Mouse (Mus musculus) midbrain, postnatal 0 days (tissue): ENCODE data around the gene Nnmt. TPM values are rescaled to one million over a fixed set of nuclear protein-coding genes. Genes with fewer than 3 reads are reported as not detected.

Experiments
- ATAC-seq: fragments of 200-750 bp; cut with Nextera tagmentation; 2 replicates; pipeline ENCODE4 v1.8.0; 2017; ENCODE audit warnings: moderate number of reproducible peaks, mild to moderate bottlenecking, moderate TSS enrichment, moderate library complexity; ENCODE audit not compliant: low FRiP score
- DNase-seq: peaks from one replicate; pipeline ENCODE4 v3.0.0-alpha.2; 2015; ENCODE audit warnings: low spot score
- H3K27ac ChIP-seq: fragments of 300-500 bp; sonication (generic); 2 replicates; pipeline ENCODE4 v1.5.1; 2014; ENCODE audit warnings: low read depth, mild to moderate bottlenecking, low read length, mixed read lengths
- H3K27me3 ChIP-seq: fragments of 300-500 bp; sonication (generic); 2 replicates; pipeline ENCODE4 v1.6.1; 2014; ENCODE audit warnings: low read length, control low read depth, mixed read lengths; ENCODE audit not compliant: insufficient read depth
- H3K36me3 ChIP-seq: fragments of 300-500 bp; sonication (generic); 2 replicates; pipeline ENCODE4 v1.6.1; 2014; ENCODE audit warnings: low read length, control low read depth, mixed read lengths; ENCODE audit not compliant: insufficient read depth
- H3K4me1 ChIP-seq: fragments of 300-500 bp; sonication (generic); 2 replicates; pipeline ENCODE4 v1.6.1; 2014; ENCODE audit warnings: mild to moderate bottlenecking, control low read depth, antibody characterized with exemption, low read length, mixed read lengths; ENCODE audit not compliant: insufficient read depth
- H3K4me2 ChIP-seq: fragments of 300-500 bp; sonication (generic); 2 replicates; pipeline ENCODE4 v1.6.1; 2014; ENCODE audit warnings: low read depth, mild to moderate bottlenecking, low read length, mixed read lengths; ENCODE audit not compliant: poor library complexity, severe bottlenecking
- H3K4me3 ChIP-seq: fragments of 300-500 bp; sonication (generic); 2 replicates; pipeline ENCODE4 v1.5.1; 2014; ENCODE audit warnings: low read depth, mild to moderate bottlenecking, low read length, moderate library complexity
- H3K9ac ChIP-seq: fragments of 300-500 bp; sonication (generic); replicated peaks from 2 replicates; pipeline ENCODE4 v1.6.1; 2014; ENCODE audit warnings: mild to moderate bottlenecking, low read length, moderate library complexity, mixed read lengths; ENCODE audit not compliant: poor library complexity, severe bottlenecking
- H3K9me3 ChIP-seq: fragments of 300-500 bp; sonication (generic); 2 replicates; pipeline ENCODE4 v1.6.1; 2016; ENCODE audit warnings: low read length, control low read depth
- CTCF ChIP-seq: IDR thresholded peaks from 2 replicates; pipeline ENCODE4 v1.5.1; 2016; ENCODE audit warnings: antibody characterized with exemption, mild to moderate bottlenecking
- WGBS: fragments of 180-500 bp; shearing (Covaris S2); extraction: QIAGEN DNeasy Blood & Tissue Kit; methylation state at CpG from one replicate; pipeline ENCODE4 v1.1.7; 2014; 5-methylcytosine and 5-hydroxymethylcytosine counted together
- polyA plus RNA-seq: library from polyadenylated mRNA; unstranded; fragments of >200 nt; fragmentation: Nextera tagmentation; extraction: Ambion mirVana; gene quantifications from 2 replicates; pipeline ENCODE4 v1.2.1, GENCODE M21; 2015
- total RNA-seq: library from RNA; depleted of rRNA; stranded (reverse); fragments of >200 nt; gene quantifications from 2 replicates; pipeline ENCODE4 v1.2.3, GENCODE M21; 2014

Nnmt gene
- total and polyA plus RNA-seq, 2 experiments from 2014 or later, result 1.4 to 3.1 TPM

GRCm38 (mm10) chr9:48638176-48638803, 33.3 kb upstream of the Nnmt start:
- Histone ChIP-seq H3K4me1 (no peaks in the 10 kb centered on the region), H3K27me3 (no peaks in the 10 kb centered on the region), H3K4me2 (no peak overlapping the region), H3K9ac (no peak overlapping the region), H3K27ac (no peak overlapping the region), H3K4me3 (no peak overlapping the region), H3K9me3 (no peaks in the 10 kb centered on the region), H3K36me3 (no peaks in the 10 kb centered on the region)
- WGBS, result 63% methylated on average over 15 of the region's 15 CpGs
- no peak for DNase-seq
- TF ChIP-seq CTCF, result no peak
- no peak for ATAC-seq

DNA sequence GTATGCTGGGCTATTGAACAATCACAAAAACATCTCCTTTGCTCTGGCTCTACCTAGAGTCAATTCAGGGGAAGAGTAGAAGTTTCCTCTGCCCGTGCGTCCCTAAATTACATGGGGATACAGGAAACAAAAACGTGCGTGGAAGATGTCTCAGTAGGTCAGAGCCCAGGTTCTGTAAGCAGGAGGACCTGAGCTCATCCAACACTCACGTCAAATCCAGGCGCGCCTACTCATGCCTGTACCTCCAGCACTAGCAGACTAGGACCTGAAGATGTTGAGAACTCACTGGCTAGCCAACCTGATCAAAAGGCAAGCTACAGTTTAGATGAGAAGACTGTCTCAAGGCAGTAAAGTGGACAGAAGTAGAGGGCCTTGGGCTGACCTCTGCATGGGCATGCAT, 32.2 kb upstream of the Nnmt start:
- H3K27me3 ChIP-seq, result no peaks in the 10 kb centered on the region
- no peak for TF ChIP-seq CTCF
- ATAC-seq (no peak), DNase-seq (no peak)
- H3K36me3 ChIP-seq, result no peaks in the 10 kb centered on the region
- H3K27ac ChIP-seq, result no peak overlapping the region
- H3K9ac ChIP-seq, result no peak overlapping the region
- no peak overlapping the region for H3K4me2 ChIP-seq
- 91% methylated on average over 7 of the region's 7 CpGs for WGBS
- no peak overlapping the region for H3K4me3 ChIP-seq
- no peaks in the 10 kb centered on the region for H3K4me1 ChIP-seq
- no peaks in the 10 kb centered on the region for H3K9me3 ChIP-seq

DNA sequence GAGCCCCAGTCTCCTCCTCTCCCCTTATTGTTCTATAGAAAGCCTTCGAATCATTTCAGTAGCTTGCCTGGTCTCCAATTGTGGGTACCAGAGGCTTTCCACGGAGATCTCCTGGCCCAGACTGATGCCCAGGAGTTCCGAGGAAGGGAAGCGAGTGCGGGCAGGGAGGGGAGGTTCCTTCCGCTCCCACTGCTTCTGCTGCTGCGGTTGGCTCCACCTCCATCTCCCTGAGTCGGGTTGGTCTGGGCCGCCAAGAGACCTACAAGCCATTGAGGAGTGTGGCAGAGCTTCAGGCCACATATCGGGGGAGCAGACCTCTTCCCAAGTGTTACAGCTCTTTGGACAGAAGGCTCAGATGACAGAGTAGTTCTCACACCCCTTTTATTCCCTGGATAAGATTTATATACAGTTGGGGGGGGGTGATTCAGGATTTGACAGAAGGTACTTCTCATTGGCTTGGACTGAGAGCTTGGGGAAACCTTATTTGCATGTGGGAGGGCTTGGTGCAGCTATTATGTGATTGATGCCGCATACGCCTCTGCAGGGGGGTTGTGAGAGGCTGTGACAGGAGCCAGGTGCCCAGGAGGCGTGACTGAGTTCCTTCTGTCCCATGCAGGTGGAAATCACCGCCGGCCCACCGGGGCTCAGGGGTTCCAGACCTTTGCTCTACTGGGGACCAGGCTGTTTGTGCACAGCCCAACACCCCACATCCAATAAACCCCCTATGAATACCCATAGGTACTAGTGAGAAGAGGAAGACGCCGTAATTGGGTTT, 30.8 kb upstream of the Nnmt start:
- Histone ChIP-seq H3K4me1 (no peaks in the 10 kb centered on the region), H3K4me2 (no peak overlapping the region), H3K9ac (no peak overlapping the region), H3K36me3 (no peaks in the 10 kb centered on the region), H3K9me3 (no peaks in the 10 kb centered on the region), H3K4me3 (no peak overlapping the region), H3K27ac (no peak overlapping the region), H3K27me3 (no peaks in the 10 kb centered on the region)
- DNase-seq (no peak), ATAC-seq (no peak)
- TF ChIP-seq CTCF, result no peak
- 47% methylated on average over 18 of the region's 18 CpGs for WGBS

- no peaks in the 10 kb centered on the region for H3K4me1 ChIP-seq
- H3K4me2 ChIP-seq, result no peak overlapping the region
- no peak overlapping the region for H3K9ac ChIP-seq
- ATAC-seq, result no peak
- no peak overlapping the region for H3K27ac ChIP-seq
- no peak for TF ChIP-seq CTCF
- DNase-seq, result no peak
- 78% methylated on average over 6 of the region's 6 CpGs for WGBS
- H3K4me3 ChIP-seq, result no peak overlapping the region
- no peaks in the 10 kb centered on the region for H3K27me3 ChIP-seq
- no peaks in the 10 kb centered on the region for H3K36me3 ChIP-seq
- H3K9me3 ChIP-seq, result no peaks in the 10 kb centered on the region
Observed at GRCm38 (mm10) chr9:48633147-48633546, 28.2 kb upstream of the Nnmt start.

GRCm38 (mm10) chr9:48619268-48619667, 14.3 kb upstream of the Nnmt start:
- Histone ChIP-seq H3K4me3 (no peak overlapping the region), H3K36me3 (no peaks in the 10 kb centered on the region), H3K9me3 (no peaks in the 10 kb centered on the region), H3K9ac (peak overlapping the region; percentile 33; the same call in 1 of the 2 replicates), H3K4me2 (no peak overlapping the region), H3K27ac (no peak overlapping the region), H3K27me3 (no peaks in the 10 kb centered on the region), H3K4me1 (no peaks in the 10 kb centered on the region)
- peak; percentile 23 for DNase-seq
- 59% methylated on average over 1 of the region's 1 CpGs for WGBS
- no peak for ATAC-seq
- no peak for TF ChIP-seq CTCF

DNA sequence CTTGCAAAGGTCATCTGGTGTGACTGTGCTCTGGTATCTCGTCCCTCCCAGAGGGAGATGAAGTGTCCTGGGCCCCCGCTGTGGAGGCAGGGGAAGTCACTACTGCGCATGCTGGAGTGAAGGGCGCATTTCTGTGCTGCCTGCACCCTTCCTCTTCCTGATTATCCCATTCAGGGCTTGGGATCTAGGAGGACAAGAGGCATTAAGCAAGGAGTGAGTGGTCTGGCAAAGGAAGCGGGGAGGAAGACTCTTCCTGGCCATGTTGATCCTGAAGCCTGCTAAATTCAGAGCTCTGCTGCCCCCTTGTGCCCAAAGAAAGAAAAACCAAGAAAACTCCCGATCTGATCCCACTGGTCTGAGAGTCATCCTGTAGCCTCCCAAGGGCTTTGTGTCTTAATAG, 13.6 kb upstream of the Nnmt start:
- WGBS, result 25% methylated on average over 6 of the region's 6 CpGs
- TF ChIP-seq CTCF, result peak; percentile 87
- Histone ChIP-seq H3K27ac (no peak overlapping the region), H3K4me3 (no peak overlapping the region), H3K36me3 (no peaks in the 10 kb centered on the region), H3K4me2 (peak overlapping the region; percentile 16), H3K4me1 (no peaks in the 10 kb centered on the region), H3K9ac (no peak overlapping the region), H3K9me3 (no peaks in the 10 kb centered on the region), H3K27me3 (no peaks in the 10 kb centered on the region)
- peak; percentile 31; the same call in 1 of the 2 replicates for ATAC-seq
- peak; percentile 90 for DNase-seq
